Mouse (Mus musculus): ENCODE data around the gene Mex3d. TPM values are rescaled to one million over a fixed set of nuclear protein-coding genes. Genes with fewer than 3 reads are reported as not detected.

Mex3d gene
- polyA plus RNA-seq, 1 experiment from 2014 or later = 0.72 TPM

DNA sequence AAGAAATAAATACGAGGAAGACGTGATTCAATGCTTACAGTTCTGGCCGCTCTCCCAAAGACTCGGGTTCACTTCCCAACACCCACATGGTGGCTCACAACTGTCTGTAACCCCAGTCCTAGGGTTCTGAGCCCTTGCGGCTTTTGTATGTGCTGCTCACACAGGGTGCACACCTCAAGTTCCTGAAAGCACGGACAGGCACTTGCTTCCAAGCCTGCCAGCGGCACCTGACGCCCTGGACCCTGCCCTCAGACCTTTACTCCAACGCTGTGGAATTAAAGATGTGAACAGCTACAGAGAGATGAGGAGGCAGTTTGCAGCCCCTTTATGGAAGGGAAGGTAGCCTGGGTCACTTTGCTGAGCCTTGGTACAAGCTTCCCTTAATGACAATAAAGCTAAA is 3.2 kb upstream of the Mex3d start:
- H3K27ac ChIP-seq (ENCODE audit: low read depth) = no peak overlapping the region
- TF ChIP-seq EP300 (IDR thresholded peaks at IDR 0.05; ENCODE audit: low read depth) (no peak), CTCF (IDR thresholded peaks at IDR 0.05; ENCODE audit: low read depth) (no peak)
- DNase-seq = no peak
- H3K4me3 ChIP-seq (ENCODE audit: low read depth, low read length) = no peak overlapping the region
- peaks cover 28% of the 10 kb centered on the region for H3K4me1 ChIP-seq (ENCODE audit: insufficient read depth)
- no peaks in the 10 kb centered on the region for H3K9me3 ChIP-seq (ENCODE audit: low read length)
- H3K4me2 ChIP-seq (ENCODE audit: low read depth, low read length) = no peak overlapping the region
- ATAC-seq = no peak
- H3K27me3 ChIP-seq (ENCODE audit: insufficient read depth, low read length) = peaks cover 10% of the 10 kb centered on the region; the same call in 1 of the 2 replicates
- H3K9ac ChIP-seq (replicated peaks) = no peak overlapping the region
- peaks cover 42% of the 10 kb centered on the region for H3K36me3 ChIP-seq (replicated peaks; ENCODE audit: insufficient read depth, low read length)
- WGBS (ENCODE audit: insufficient replicate concordance) = 78% methylated on average over 9 of the region's 9 CpGs

DNA sequence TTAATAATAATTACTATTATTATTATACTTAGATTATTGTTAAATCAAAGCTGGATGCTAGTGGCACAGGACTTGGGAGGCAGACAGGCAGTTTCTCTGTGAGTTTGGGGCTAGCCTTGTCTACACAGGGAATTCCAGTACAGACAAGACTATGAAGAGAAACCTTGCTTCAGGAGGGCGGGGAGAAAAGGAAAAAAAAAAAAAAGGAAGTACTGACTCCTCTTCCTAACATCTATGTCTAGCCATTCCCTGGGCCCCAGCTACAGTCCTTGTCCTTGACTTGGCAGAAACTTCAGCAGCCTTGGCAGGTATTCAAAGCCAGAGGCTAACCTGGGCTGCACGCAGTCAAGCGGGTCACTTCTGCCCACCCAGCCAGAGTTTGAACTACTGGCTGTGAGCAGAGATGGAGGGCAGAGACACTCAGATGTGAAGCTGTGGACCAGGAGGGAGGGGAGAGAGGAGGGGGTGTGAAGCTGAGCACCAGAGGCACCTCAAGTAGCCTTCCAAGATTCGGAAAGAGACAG is 1.8 kb upstream of the Mex3d start:
- no peak overlapping the region for H3K4me2 ChIP-seq (ENCODE audit: low read depth, low read length)
- peaks cover 29% of the 10 kb centered on the region for H3K36me3 ChIP-seq (replicated peaks; ENCODE audit: insufficient read depth, low read length)
- no peak overlapping the region for H3K9ac ChIP-seq (replicated peaks)
- no peak overlapping the region for H3K27ac ChIP-seq (ENCODE audit: low read depth)
- no peaks in the 10 kb centered on the region for H3K9me3 ChIP-seq (ENCODE audit: low read length)
- 54% methylated on average over 4 of the region's 4 CpGs for WGBS (ENCODE audit: insufficient replicate concordance)
- TF ChIP-seq EP300 (IDR thresholded peaks at IDR 0.05; ENCODE audit: low read depth) = no peak
- no peak for TF ChIP-seq CTCF (IDR thresholded peaks at IDR 0.05; ENCODE audit: low read depth)
- ATAC-seq (no peak), DNase-seq (no peak)
- H3K27me3 ChIP-seq (ENCODE audit: insufficient read depth, low read length) = peaks cover 10% of the 10 kb centered on the region; the same call in 1 of the 2 replicates
- peaks cover 43% of the 10 kb centered on the region for H3K4me1 ChIP-seq (ENCODE audit: insufficient read depth)
- no peak overlapping the region for H3K4me3 ChIP-seq (ENCODE audit: low read depth, low read length)

DNA sequence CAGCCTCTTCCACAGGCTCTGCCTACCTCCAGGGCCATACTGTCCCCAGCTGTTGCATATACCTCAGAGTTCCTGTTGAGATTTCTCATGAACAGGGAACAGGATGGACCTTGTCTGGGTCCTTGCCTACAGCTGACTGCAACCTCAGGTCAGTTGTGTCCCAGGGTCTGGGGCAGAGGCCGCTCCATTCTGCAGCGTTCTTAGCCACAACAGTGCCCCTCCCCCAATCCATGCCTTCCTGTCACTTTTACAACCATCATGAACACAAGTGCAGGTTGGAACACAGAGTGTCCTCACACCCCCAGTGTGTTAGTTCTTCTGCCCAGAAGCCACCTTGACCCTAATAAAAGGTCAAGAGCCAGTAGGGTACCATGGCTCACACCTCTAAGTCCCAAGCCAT is 1.3 kb upstream of the Mex3d start:
- H3K4me1 ChIP-seq (ENCODE audit: insufficient read depth) = peaks cover 46% of the 10 kb centered on the region
- H3K27ac ChIP-seq (ENCODE audit: low read depth) = no peak overlapping the region
- ATAC-seq (no peak), DNase-seq (no peak)
- 18% methylated on average over 2 of the region's 2 CpGs for WGBS (ENCODE audit: insufficient replicate concordance)
- no peaks in the 10 kb centered on the region for H3K9me3 ChIP-seq (ENCODE audit: low read length)
- no peak overlapping the region for H3K9ac ChIP-seq (replicated peaks)
- TF ChIP-seq CTCF (IDR thresholded peaks at IDR 0.05; ENCODE audit: low read depth) = no peak
- no peak for TF ChIP-seq EP300 (IDR thresholded peaks at IDR 0.05; ENCODE audit: low read depth)
- no peak overlapping the region for H3K4me3 ChIP-seq (ENCODE audit: low read depth, low read length)
- no peak overlapping the region; the same call in 1 of the 2 replicates for H3K4me2 ChIP-seq (ENCODE audit: low read depth, low read length)
- H3K27me3 ChIP-seq (ENCODE audit: insufficient read depth, low read length) = peaks cover 10% of the 10 kb centered on the region; the same call in 1 of the 2 replicates
- peaks cover 24% of the 10 kb centered on the region for H3K36me3 ChIP-seq (replicated peaks; ENCODE audit: insufficient read depth, low read length)

DNA sequence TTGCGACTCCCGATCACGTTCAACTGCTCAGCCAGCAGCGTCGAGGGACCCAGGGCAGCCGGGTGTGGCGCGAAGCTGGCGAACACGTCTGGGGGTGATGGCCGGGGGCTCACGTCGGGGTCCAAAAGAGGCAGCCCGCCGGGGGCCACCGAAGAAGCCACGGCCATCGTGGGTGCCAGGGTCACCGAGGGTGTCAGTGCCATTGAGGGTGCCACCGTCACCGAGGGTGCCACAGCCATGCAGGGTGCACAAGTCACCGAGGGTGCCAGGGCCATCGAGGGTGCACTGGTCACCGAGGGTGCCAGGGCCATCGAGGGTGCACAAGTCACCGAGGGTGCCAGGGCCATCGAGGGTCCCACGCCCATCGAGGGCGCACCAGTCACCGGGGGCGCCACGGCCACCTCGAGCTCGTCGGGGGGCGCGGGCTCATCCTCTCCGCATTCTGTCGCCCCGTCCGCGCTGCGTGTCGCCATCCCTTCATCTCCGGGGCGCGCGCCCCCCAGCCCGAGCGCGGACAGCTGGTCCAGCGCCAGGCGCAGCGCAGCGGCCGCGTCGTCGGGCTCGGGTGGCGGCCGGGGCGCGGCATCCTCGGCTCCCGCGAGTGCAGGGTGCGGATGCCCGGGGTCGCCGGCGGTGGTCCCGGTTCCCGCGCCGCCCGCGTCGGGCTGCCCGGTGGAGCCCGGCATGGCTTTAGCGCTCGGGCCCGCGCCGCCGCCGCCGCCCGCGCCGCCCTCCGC is 556 bp downstream of the Mex3d start:
- peak overlapping the region; percentile 76 for H3K9ac ChIP-seq (replicated peaks)
- H3K4me1 ChIP-seq (ENCODE audit: insufficient read depth) = peaks cover 46% of the 10 kb centered on the region
- H3K27me3 ChIP-seq (ENCODE audit: insufficient read depth, low read length) = peaks cover 10% of the 10 kb centered on the region; the same call in 1 of the 2 replicates
- TF ChIP-seq CTCF (IDR thresholded peaks at IDR 0.05; ENCODE audit: low read depth) (no peak), EP300 (IDR thresholded peaks at IDR 0.05; ENCODE audit: low read depth) (no peak)
- peak overlapping the region; percentile 63 for H3K4me3 ChIP-seq (ENCODE audit: low read depth, low read length)
- WGBS (ENCODE audit: insufficient replicate concordance) = 3% methylated on average over 63 of the region's 94 CpGs
- ATAC-seq (peak; percentile 9), DNase-seq (peak; percentile 38)
- H3K36me3 ChIP-seq (replicated peaks; ENCODE audit: insufficient read depth, low read length) = peaks cover 12% of the 10 kb centered on the region
- peak overlapping the region; percentile 99 for H3K4me2 ChIP-seq (ENCODE audit: low read depth, low read length)
- H3K9me3 ChIP-seq (ENCODE audit: low read length) = no peaks in the 10 kb centered on the region
- H3K27ac ChIP-seq (ENCODE audit: low read depth) = peak overlapping the region; percentile 57; the same call in 1 of the 2 replicates

DNA sequence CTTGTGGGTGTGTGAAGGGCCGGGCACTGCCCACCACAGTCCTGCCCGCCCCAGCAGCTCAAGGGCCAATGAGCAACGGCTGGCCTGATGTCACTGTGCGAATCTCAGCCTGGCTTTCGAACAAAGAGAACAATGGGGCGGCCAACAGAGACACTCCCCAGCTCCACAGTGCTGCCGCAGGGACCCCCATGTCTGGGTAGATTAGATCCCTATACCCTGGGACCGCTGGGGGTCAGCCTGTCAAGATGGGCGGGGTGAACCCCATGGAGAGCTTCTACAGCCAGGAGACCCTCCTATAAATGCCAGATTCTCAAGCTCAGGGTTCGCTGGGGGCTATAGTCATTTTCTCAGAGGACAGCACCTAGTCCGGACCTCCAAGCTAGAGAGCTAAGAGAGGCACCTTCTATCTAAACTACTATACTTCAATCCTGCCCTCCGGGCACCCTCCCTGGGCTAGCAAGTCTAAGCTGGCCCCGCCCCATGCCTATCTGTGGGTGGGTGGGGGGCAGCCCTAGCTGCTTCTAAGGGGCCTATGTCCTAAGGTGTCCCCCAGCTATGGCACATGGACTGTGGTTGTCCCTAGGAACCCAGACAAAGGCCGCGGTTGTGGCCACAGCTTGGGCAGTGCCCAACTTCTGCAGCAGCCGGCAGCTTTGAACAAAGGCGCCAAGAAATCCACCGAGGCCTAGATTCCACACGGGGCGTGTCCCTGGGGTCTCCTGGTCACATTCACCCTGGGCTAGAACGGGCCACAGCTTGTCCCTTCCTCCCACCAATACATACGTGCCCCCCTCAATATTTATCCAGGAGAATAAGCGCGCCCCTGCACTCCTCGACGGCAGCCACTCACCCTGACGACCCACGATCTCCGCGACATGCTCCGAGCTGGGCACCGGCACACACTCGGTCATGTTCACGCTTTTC is 1.4 kb downstream of the Mex3d start:
- WGBS (ENCODE audit: insufficient replicate concordance) = 17% methylated on average over 34 of the region's 34 CpGs
- peaks cover 10% of the 10 kb centered on the region; the same call in 1 of the 2 replicates for H3K27me3 ChIP-seq (ENCODE audit: insufficient read depth, low read length)
- TF ChIP-seq CTCF (IDR thresholded peaks at IDR 0.05; ENCODE audit: low read depth) = no peak
- TF ChIP-seq EP300 (IDR thresholded peaks at IDR 0.05; ENCODE audit: low read depth) = no peak
- H3K36me3 ChIP-seq (replicated peaks; ENCODE audit: insufficient read depth, low read length) = peaks cover 13% of the 10 kb centered on the region
- no peak overlapping the region for H3K27ac ChIP-seq (ENCODE audit: low read depth)
- H3K4me2 ChIP-seq (ENCODE audit: low read depth, low read length) = peak overlapping the region; percentile 99
- peak overlapping the region; percentile 76 for H3K9ac ChIP-seq (replicated peaks)
- peak overlapping the region; percentile 63 for H3K4me3 ChIP-seq (ENCODE audit: low read depth, low read length)
- peaks cover 46% of the 10 kb centered on the region for H3K4me1 ChIP-seq (ENCODE audit: insufficient read depth)
- H3K9me3 ChIP-seq (ENCODE audit: low read length) = no peaks in the 10 kb centered on the region
- DNase-seq = no peak
- ATAC-seq = no peak

DNA sequence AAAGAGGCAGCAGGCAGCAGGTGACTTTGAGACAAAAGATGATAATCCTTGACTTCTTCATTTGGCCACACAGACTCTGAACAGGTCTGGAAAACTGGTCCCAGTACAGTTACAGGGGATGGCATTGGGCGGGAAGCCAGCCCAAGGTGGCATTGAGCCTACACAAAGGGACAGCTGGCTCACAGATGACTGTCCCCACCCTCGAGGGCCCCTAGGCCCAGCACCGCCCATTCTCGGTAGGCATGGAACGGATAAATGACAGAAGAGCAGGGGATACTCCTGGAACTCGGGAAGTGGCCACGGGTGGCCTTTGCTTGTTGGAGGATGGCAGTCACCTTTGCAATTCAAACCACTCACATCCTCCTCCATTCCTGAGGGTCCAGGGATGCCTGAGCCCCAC is 2.1 kb downstream of the Mex3d start:
- Histone ChIP-seq H3K27ac (ENCODE audit: low read depth) (no peak overlapping the region), H3K4me3 (ENCODE audit: low read depth, low read length) (peak overlapping the region; percentile 63)
- no peak for TF ChIP-seq EP300 (IDR thresholded peaks at IDR 0.05; ENCODE audit: low read depth)
- TF ChIP-seq CTCF (IDR thresholded peaks at IDR 0.05; ENCODE audit: low read depth) = no peak

More for the DNA sequence above, 2.1 kb downstream of the Mex3d start:
- Histone ChIP-seq H3K27me3 (ENCODE audit: insufficient read depth, low read length) (peaks cover 10% of the 10 kb centered on the region; the same call in 1 of the 2 replicates), H3K4me1 (ENCODE audit: insufficient read depth) (peaks cover 46% of the 10 kb centered on the region), H3K9me3 (ENCODE audit: low read length) (no peaks in the 10 kb centered on the region), H3K36me3 (replicated peaks; ENCODE audit: insufficient read depth, low read length) (peaks cover 13% of the 10 kb centered on the region), H3K9ac (replicated peaks) (peak overlapping the region; percentile 76; the same call in 1 of the 2 replicates), H3K4me2 (ENCODE audit: low read depth, low read length) (peak overlapping the region; percentile 99)
- ATAC-seq (no peak), DNase-seq (no peak)
- WGBS (ENCODE audit: insufficient replicate concordance) = 60% methylated on average over 7 of the region's 7 CpGs

All from liver, postnatal 0 days (tissue).